Mouse (Mus musculus) hindbrain, embryonic 10.5 days (tissue): Measurements from ENCODE around the gene 1110008P14Rik. TPM values are rescaled to one million over a fixed set of nuclear protein-coding genes. Genes with fewer than 3 reads are reported as not detected.

ENCODE experiments used
- DNase-seq: peaks from one replicate; pipeline ENCODE4 v3.0.0-alpha.2; 2017; ENCODE audit warnings: low spot score
- H3K27ac ChIP-seq: fragments of 300-500 bp; sonication (generic); 2 replicates; pipeline ENCODE4 v1.5.1; 2016; ENCODE audit warnings: mild to moderate bottlenecking, moderate library complexity
- H3K27me3 ChIP-seq: fragments of 300-500 bp; sonication (generic); 2 replicates; pipeline ENCODE4 v1.6.1; 2016; ENCODE audit warnings: mild to moderate bottlenecking; ENCODE audit not compliant: poor library complexity, insufficient read depth, severe bottlenecking
- H3K36me3 ChIP-seq: fragments of 300-500 bp; sonication (generic); 2 replicates; pipeline ENCODE4 v1.6.1; 2016; ENCODE audit warnings: mild to moderate bottlenecking, moderate library complexity
- H3K4me1 ChIP-seq: fragments of 300-500 bp; sonication (generic); replicated peaks from 2 replicates; pipeline ENCODE4 v1.6.1; 2016; ENCODE audit warnings: mild to moderate bottlenecking
- H3K4me3 ChIP-seq: fragments of 300-500 bp; sonication (generic); 2 replicates; pipeline ENCODE4 v1.5.1; 2016; ENCODE audit warnings: mild to moderate bottlenecking, moderate library complexity
- H3K9me3 ChIP-seq: fragments of 300-500 bp; sonication (generic); 2 replicates; pipeline ENCODE4 v1.6.1; 2016; ENCODE audit warnings: mild to moderate bottlenecking, moderate library complexity
- WGBS: fragments of 180-500 bp; shearing (Covaris S2); methylation state at CpG from one replicate; pipeline ENCODE4 v1.1.7; 2016; 5-methylcytosine and 5-hydroxymethylcytosine counted together
- polyA plus RNA-seq: library from polyadenylated mRNA; unstranded; fragments of >200 nt; fragmentation: Nextera tagmentation; extraction: Ambion mirVana; gene quantifications from 2 replicates; pipeline ENCODE4 v1.2.1, GENCODE M21; 2016

The 1110008P14Rik gene
- polyA plus RNA-seq, 1 experiment from 2014 or later = 66.7 TPM

GRCm38 (mm10) chr2:32404663-32405062, 22.9 kb upstream of the 1110008P14Rik start:
- peak; percentile 92 for DNase-seq
- Histone ChIP-seq H3K36me3 (peaks cover 34% of the 10 kb centered on the region), H3K4me3 (no peak overlapping the region), H3K4me1 (peaks cover 14% of the 10 kb centered on the region; the same call in 1 of the 2 replicates), H3K27me3 (no peaks in the 10 kb centered on the region), H3K27ac (no peak overlapping the region), H3K9me3 (no peaks in the 10 kb centered on the region)
- WGBS = 20% methylated on average over 2 of the region's 2 CpGs

- DNase-seq = no peak
- H3K9me3 ChIP-seq = 0 out of 2 replicates have a peak, but pooled peaks cover 3% of the 10 kb centered on the region
- H3K27me3 ChIP-seq = no peaks in the 10 kb centered on the region
- peak overlapping the region; percentile 94 for H3K4me3 ChIP-seq
- H3K4me1 ChIP-seq = peaks cover 29% of the 10 kb centered on the region
- H3K27ac ChIP-seq = peak overlapping the region; percentile 92
- H3K36me3 ChIP-seq = peaks cover 36% of the 10 kb centered on the region
- 2% methylated on average over 15 of the region's 15 CpGs for WGBS
Measured at GRCm38 (mm10) chr2:32396695-32397094, 15.0 kb upstream of the 1110008P14Rik start.

GRCm38 (mm10) chr2:32395946-32396621, 14.3 kb upstream of the 1110008P14Rik start:
- peaks cover 31% of the 10 kb centered on the region for H3K4me1 ChIP-seq
- H3K27ac ChIP-seq = peak overlapping the region; percentile 92
- peaks cover 30% of the 10 kb centered on the region for H3K36me3 ChIP-seq
- H3K9me3 ChIP-seq = 0 out of 2 replicates have a peak, but pooled peaks cover 3% of the 10 kb centered on the region
- peak; percentile 92 for DNase-seq
- under 1% methylated on average over 59 of the region's 59 CpGs for WGBS
- H3K27me3 ChIP-seq = no peaks in the 10 kb centered on the region
- peak overlapping the region; percentile 94 for H3K4me3 ChIP-seq

- Histone ChIP-seq H3K36me3 (peaks cover 24% of the 10 kb centered on the region), H3K27me3 (no peaks in the 10 kb centered on the region), H3K27ac (peak within 1 kb of the TSS; percentile 92), H3K9me3 (0 out of 2 replicates have a peak, but pooled peaks cover 3% of the 10 kb centered on the region), H3K4me3 (peak within 1 kb of the TSS; percentile 94), H3K4me1 (peaks cover 33% of the 10 kb centered on the region)
- DNase-seq = peak; percentile 92
- whole genome bisulfite sequencing = under 1% methylated on average over 31 of the region's 31 CpGs
Measured at GRCm38 (mm10) chr2:32395484-32395945, 13.8 kb upstream of the 1110008P14Rik start, which contains the start of gene Ptges2. Ptges2 (plus strand) TSS chr2:32395896.

GRCm38 (mm10) chr2:32394973-32395372, 13.2 kb upstream of the 1110008P14Rik start:
- 8% methylated on average over 8 of the region's 8 CpGs for WGBS
- DNase-seq = no peak

GRCm38 (mm10) chr2:32392063-32392462, 10.3 kb upstream of the 1110008P14Rik start:
- Histone ChIP-seq H3K9me3 (0 out of 2 replicates have a peak, but pooled peaks cover 3% of the 10 kb centered on the region), H3K4me1 (peaks cover 30% of the 10 kb centered on the region), H3K36me3 (no peaks in the 10 kb centered on the region), H3K4me3 (no peak overlapping the region), H3K27me3 (peaks cover 4% of the 10 kb centered on the region; the same call in 1 of the 2 replicates), H3K27ac (no peak overlapping the region)
- WGBS = 82% methylated on average over 5 of the region's 5 CpGs
- DNase-seq = no peak

More at GRCm38 (mm10) chr2:32394973-32395372, 13.2 kb upstream of the 1110008P14Rik start:
- Histone ChIP-seq H3K9me3 (0 out of 2 replicates have a peak, but pooled peaks cover 3% of the 10 kb centered on the region), H3K27me3 (no peaks in the 10 kb centered on the region), H3K4me3 (peak overlapping the region; percentile 94), H3K36me3 (peaks cover 19% of the 10 kb centered on the region), H3K27ac (peak overlapping the region; percentile 92), H3K4me1 (peaks cover 32% of the 10 kb centered on the region)

GRCm38 (mm10) chr2:32390871-32391270, 9.1 kb upstream of the 1110008P14Rik start:
- no peak overlapping the region for H3K27ac ChIP-seq
- 74% methylated on average over 8 of the region's 8 CpGs for WGBS

GRCm38 (mm10) chr2:32389157-32389556, 7.4 kb upstream of the 1110008P14Rik start:
- 83% methylated on average over 2 of the region's 2 CpGs for WGBS
- 0 out of 2 replicates have a peak, but pooled peaks cover 3% of the 10 kb centered on the region for H3K9me3 ChIP-seq
- H3K4me1 ChIP-seq = peaks cover 13% of the 10 kb centered on the region; the same call in 1 of the 2 replicates
- H3K36me3 ChIP-seq = no peaks in the 10 kb centered on the region
- no peak for DNase-seq
- peaks cover 15% of the 10 kb centered on the region for H3K27me3 ChIP-seq
- H3K4me3 ChIP-seq = no peak overlapping the region
- H3K27ac ChIP-seq = no peak overlapping the region

More at GRCm38 (mm10) chr2:32390871-32391270, 9.1 kb upstream of the 1110008P14Rik start:
- peaks cover 19% of the 10 kb centered on the region for H3K4me1 ChIP-seq
- no peak overlapping the region for H3K4me3 ChIP-seq
- DNase-seq = no peak
- peaks cover 6% of the 10 kb centered on the region; the same call in 1 of the 2 replicates for H3K27me3 ChIP-seq
- H3K9me3 ChIP-seq = 0 out of 2 replicates have a peak, but pooled peaks cover 3% of the 10 kb centered on the region
- no peaks in the 10 kb centered on the region for H3K36me3 ChIP-seq

GRCm38 (mm10) chr2:32387706-32388490, 6.2 kb upstream of the 1110008P14Rik start, which contains the start of gene Lcn2:
Lcn2 (minus strand) TSS chr2:32388252.
- Histone ChIP-seq H3K36me3 (no peaks in the 10 kb centered on the region), H3K27me3 (peaks cover 28% of the 10 kb centered on the region), H3K4me3 (no peak within 1 kb of the TSS), H3K4me1 (peaks cover 13% of the 10 kb centered on the region; the same call in 1 of the 2 replicates), H3K9me3 (no peaks in the 10 kb centered on the region), H3K27ac (no peak within 1 kb of the TSS)
- WGBS = 60% methylated on average over 5 of the region's 5 CpGs
- DNase-seq = no peak

- H3K27me3 ChIP-seq = peaks cover 58% of the 10 kb centered on the region
- H3K4me3 ChIP-seq = no peak overlapping the region
- DNase-seq = no peak
- no peak overlapping the region for H3K27ac ChIP-seq
- 84% methylated on average over 2 of the region's 2 CpGs for WGBS
- no peaks in the 10 kb centered on the region for H3K9me3 ChIP-seq
- H3K36me3 ChIP-seq = peaks cover 23% of the 10 kb centered on the region
- peaks cover 23% of the 10 kb centered on the region for H3K4me1 ChIP-seq
Measured at GRCm38 (mm10) chr2:32382689-32383088, 951 bp upstream of the 1110008P14Rik start.

GRCm38 (mm10) chr2:32381141-32381774, 480 bp downstream of the 1110008P14Rik start:
- no peak for DNase-seq
- peaks cover 19% of the 10 kb centered on the region for H3K4me1 ChIP-seq
- no peaks in the 10 kb centered on the region for H3K9me3 ChIP-seq
- 2% methylated on average over 27 of the region's 27 CpGs for WGBS
- peak overlapping the region; percentile 83 for H3K27ac ChIP-seq
- peaks cover 56% of the 10 kb centered on the region for H3K27me3 ChIP-seq
- H3K4me3 ChIP-seq = peak overlapping the region; percentile 84
- peaks cover 38% of the 10 kb centered on the region for H3K36me3 ChIP-seq

GRCm38 (mm10) chr2:32380001-32380500, 1.7 kb downstream of the 1110008P14Rik start:
- Histone ChIP-seq H3K4me3 (peak overlapping the region; percentile 12; the same call in 1 of the 2 replicates), H3K27ac (no peak overlapping the region), H3K36me3 (peaks cover 50% of the 10 kb centered on the region), H3K27me3 (peaks cover 52% of the 10 kb centered on the region), H3K4me1 (peaks cover 19% of the 10 kb centered on the region), H3K9me3 (no peaks in the 10 kb centered on the region)
- no peak for DNase-seq
- WGBS = 95% methylated on average over 7 of the region's 7 CpGs
